Mouse (Mus musculus): ENCODE measurements around the gene Ppa1.
A peak's percentile ranks its signal among the peaks of the same experiment; 100 is the strongest.

Gene Ppa1

GRCm38 (mm10) chr10:61695703-61696559 lies 47.6 kb downstream of the Ppa1 start:
- peak; percentile 41 for DNase-seq (ENCODE audit: inconsistent ontology term)

GRCm38 (mm10) chr10:61696560-61696823 lies 48.1 kb downstream of the Ppa1 start:
- no peak for DNase-seq (ENCODE audit: inconsistent ontology term)

- no peak for DNase-seq (ENCODE audit: inconsistent ontology term)
Observed at GRCm38 (mm10) chr10:61697028-61697427, 48.7 kb downstream of the Ppa1 start.

- no peak for DNase-seq (ENCODE audit: inconsistent ontology term)
Observed at GRCm38 (mm10) chr10:61704663-61705062, 56.3 kb downstream of the Ppa1 start.

GRCm38 (mm10) chr10:61706412-61707375 lies 58.3 kb downstream of the Ppa1 start:
- DNase-seq (ENCODE audit: inconsistent ontology term): no peak

GRCm38 (mm10) chr10:61713601-61714000 lies 65.2 kb downstream of the Ppa1 start:
- DNase-seq (ENCODE audit: inconsistent ontology term): no peak

GRCm38 (mm10) chr10:61714146-61714545 lies 65.8 kb downstream of the Ppa1 start:
- no peak for DNase-seq (ENCODE audit: inconsistent ontology term)

- peak; percentile 83 for DNase-seq (ENCODE audit: inconsistent ontology term)
Observed at GRCm38 (mm10) chr10:61714771-61715461, 66.6 kb downstream of the Ppa1 start, which contains the start of gene Aifm2. Aifm2 (plus strand) TSS chr10:61715263.

- no peak for DNase-seq (ENCODE audit: inconsistent ontology term)
Observed at GRCm38 (mm10) chr10:61715462-61715837, 67.1 kb downstream of the Ppa1 start.

- DNase-seq (ENCODE audit: inconsistent ontology term): peak; percentile 42
Observed at GRCm38 (mm10) chr10:61715996-61716864, 67.9 kb downstream of the Ppa1 start.

GRCm38 (mm10) chr10:61717406-61718296 lies 69.3 kb downstream of the Ppa1 start:
- no peak for DNase-seq (ENCODE audit: inconsistent ontology term)

GRCm38 (mm10) chr10:61720331-61720730 lies 72.0 kb downstream of the Ppa1 start:
- DNase-seq (ENCODE audit: inconsistent ontology term): peak; percentile 44

GRCm38 (mm10) chr10:61722215-61722614 lies 73.9 kb downstream of the Ppa1 start:
- DNase-seq (ENCODE audit: inconsistent ontology term): no peak

GRCm38 (mm10) chr10:61723271-61723670 lies 74.9 kb downstream of the Ppa1 start:
- DNase-seq (ENCODE audit: inconsistent ontology term): peak; percentile 19
